ENCODE assay signal across 8 mouse cellular contexts in genomic region chr8:123352786-123353185, GRCm38 (mm10). TPM values are rescaled to one million over a fixed set of nuclear protein-coding genes. Genes with fewer than 3 reads are reported as not detected.
A peak's percentile ranks its signal among the peaks of the same experiment; 100 is the strongest.
DNase-seq lines count a peak whose midpoint lies in the region; ATAC-seq and TF ChIP-seq lines count a peak whose summit lies in the region.

No protein-coding gene starts in this region.

- peak; percentile 37; the same call in 1 of the 2 replicates for TF ChIP-seq CTCF in testis, adult 2 months (IDR thresholded peaks at IDR 0.05; ENCODE audit: control insufficient read depth, insufficient read depth, insufficient replicate concordance, low read depth, low read length)

- no peak overlapping the region for H3K4me3 ChIP-seq in forebrain, embryonic 11.5 days (ENCODE audit: low read depth, low read length)
- H3K4me3 ChIP-seq in forebrain, embryonic 15.5 days: no peak overlapping the region
- H3K4me3 ChIP-seq in testis, adult 2 months (ENCODE audit: control insufficient read depth, low read depth, low read length): no peak overlapping the region
- H3K4me3 ChIP-seq in embryonic facial prominence, embryonic 14.5 days (ENCODE audit: low read depth, low read length): no peak overlapping the region
- H3K4me3 ChIP-seq in neural tube, embryonic 11.5 days (ENCODE audit: low read depth, low read length): no peak overlapping the region

- H3K4me1 ChIP-seq in forebrain, embryonic 11.5 days (replicated peaks; ENCODE audit: control insufficient read depth, insufficient read depth, low read length): peaks cover 2% of the 10 kb centered on the region; the same call in 1 of the 2 replicates
- H3K4me1 ChIP-seq in forebrain, embryonic 15.5 days: no peaks in the 10 kb centered on the region
- peaks cover 3% of the 10 kb centered on the region for H3K4me1 ChIP-seq in testis, adult 2 months (ENCODE audit: control insufficient read depth, insufficient read depth, low read length)
- H3K4me1 ChIP-seq in embryonic facial prominence, embryonic 14.5 days (ENCODE audit: control insufficient read depth, insufficient read depth, low read length): peaks cover 3% of the 10 kb centered on the region
- H3K4me1 ChIP-seq in neural tube, embryonic 11.5 days (ENCODE audit: control insufficient read depth, insufficient read depth, low read length): no peaks in the 10 kb centered on the region

- ATAC-seq in forebrain, embryonic 11.5 days (replicated peaks; ENCODE audit: low FRiP score): no peak
- no peak for ATAC-seq in forebrain, embryonic 15.5 days (replicated peaks)
- ATAC-seq in embryonic facial prominence, embryonic 14.5 days (ENCODE audit: low read depth): 0 out of 2 replicates have a peak, but pooled peaks have one; percentile 22
- ATAC-seq in neural tube, embryonic 11.5 days (ENCODE audit: insufficient read depth, low FRiP score, low TSS enrichment): peak; percentile 31; the same call in 1 of the 2 replicates

- no peak overlapping the region for H3K4me2 ChIP-seq in forebrain, embryonic 11.5 days (ENCODE audit: low read depth, low read length, severe bottlenecking)
- H3K4me2 ChIP-seq in forebrain, embryonic 15.5 days (replicated peaks): no peak overlapping the region
- H3K4me2 ChIP-seq in embryonic facial prominence, embryonic 14.5 days (ENCODE audit: low read depth, low read length): no peak overlapping the region
- H3K4me2 ChIP-seq in neural tube, embryonic 11.5 days (ENCODE audit: low read depth): no peak overlapping the region

- no peak overlapping the region for H3K9ac ChIP-seq in forebrain, embryonic 11.5 days (ENCODE audit: low read length)
- H3K9ac ChIP-seq in forebrain, embryonic 15.5 days (replicated peaks): no peak overlapping the region
- no peak overlapping the region for H3K9ac ChIP-seq in embryonic facial prominence, embryonic 14.5 days (ENCODE audit: low read depth, low read length)
- H3K9ac ChIP-seq in neural tube, embryonic 11.5 days (ENCODE audit: low read length): no peak overlapping the region

- H3K9me3 ChIP-seq in forebrain, embryonic 11.5 days (ENCODE audit: control insufficient read depth, low read length): no peaks in the 10 kb centered on the region
- H3K9me3 ChIP-seq in forebrain, embryonic 15.5 days: no peaks in the 10 kb centered on the region
- H3K9me3 ChIP-seq in embryonic facial prominence, embryonic 14.5 days (ENCODE audit: control insufficient read depth, low read length): no peaks in the 10 kb centered on the region
- no peaks in the 10 kb centered on the region for H3K9me3 ChIP-seq in neural tube, embryonic 11.5 days (ENCODE audit: control insufficient read depth, low read length)

- DNase-seq in forebrain, embryonic 11.5 days (ENCODE audit: low spot score): peak; percentile 61
- DNase-seq in testis, postnatal 14 days (ENCODE audit: low spot score): no peak
- peak; percentile 23 for DNase-seq in embryonic facial prominence, embryonic 14.5 days (ENCODE audit: low spot score)
- DNase-seq in layer of hippocampus, adult 9-11 months: peak; percentile 56
- peak; percentile 61 for DNase-seq in neural tube, embryonic 11.5 days (ENCODE audit: low spot score)
- no peak for DNase-seq in B cell, adult 2 months

- no peaks in the 10 kb centered on the region for H3K27me3 ChIP-seq in forebrain, embryonic 11.5 days (ENCODE audit: control insufficient read depth, insufficient read depth, low read length)
- H3K27me3 ChIP-seq in forebrain, embryonic 15.5 days: no peaks in the 10 kb centered on the region
- H3K27me3 ChIP-seq in testis, adult 2 months (ENCODE audit: control insufficient read depth, insufficient read depth, low read length): no peaks in the 10 kb centered on the region
- no peaks in the 10 kb centered on the region for H3K27me3 ChIP-seq in embryonic facial prominence, embryonic 14.5 days (replicated peaks; ENCODE audit: control insufficient read depth, insufficient read depth, low read length)
- no peaks in the 10 kb centered on the region for H3K27me3 ChIP-seq in neural tube, embryonic 11.5 days (ENCODE audit: control insufficient read depth, insufficient read depth, low read length)

- H3K27ac ChIP-seq in forebrain, embryonic 11.5 days (ENCODE audit: low read depth, low read length): no peak overlapping the region
- H3K27ac ChIP-seq in forebrain, embryonic 15.5 days (replicated peaks): no peak overlapping the region
- no peak overlapping the region for H3K27ac ChIP-seq in testis, adult 2 months (ENCODE audit: control insufficient read depth, insufficient read depth, low read depth, low read length)
- H3K27ac ChIP-seq in embryonic facial prominence, embryonic 14.5 days (replicated peaks; ENCODE audit: low read depth, low read length): no peak overlapping the region
- H3K27ac ChIP-seq in neural tube, embryonic 11.5 days (ENCODE audit: low read depth, low read length): no peak overlapping the region

- WGBS in forebrain, embryonic 11.5 days: 56% methylated on average over 13 of the region's 13 CpGs
- 50% methylated on average over 13 of the region's 13 CpGs for WGBS in forebrain, embryonic 15.5 days
- 61% methylated on average over 13 of the region's 13 CpGs for WGBS in embryonic facial prominence, embryonic 14.5 days
- 64% methylated on average over 13 of the region's 13 CpGs for WGBS in neural tube, embryonic 11.5 days

- no peaks in the 10 kb centered on the region for H3K36me3 ChIP-seq in forebrain, embryonic 11.5 days (ENCODE audit: control insufficient read depth, insufficient read depth, low read length)
- H3K36me3 ChIP-seq in forebrain, embryonic 15.5 days: peaks cover 10% of the 10 kb centered on the region
- no peaks in the 10 kb centered on the region for H3K36me3 ChIP-seq in testis, adult 2 months (ENCODE audit: control insufficient read depth, insufficient read depth, low read length)
- no peaks in the 10 kb centered on the region for H3K36me3 ChIP-seq in embryonic facial prominence, embryonic 14.5 days (ENCODE audit: control insufficient read depth, insufficient read depth, low read length)
- H3K36me3 ChIP-seq in neural tube, embryonic 11.5 days (ENCODE audit: control insufficient read depth, insufficient read depth, low read length): no peaks in the 10 kb centered on the region

- TF ChIP-seq POLR2A in testis, adult 2 months (IDR thresholded peaks at IDR 0.05; ENCODE audit: control insufficient read depth, low read depth, low read length): no peak

RNA-seq across cellular contexts. Expression of gene Spire2, which starts 20.3 kb away (rescaled TPM):
- polyA plus RNA-seq in forebrain, embryonic 11.5 days (2014; fragmentation: Nextera tagmentation; extraction: Ambion mirVana): 12.4 and 13.4 TPM in 2 replicates
- polyA plus RNA-seq in forebrain, embryonic 15.5 days (2015; fragmentation: Nextera tagmentation; extraction: Ambion mirVana): 32.9 and 33.0 TPM in 2 replicates
- 26.0 and 27.4 TPM in 2 replicates for polyA plus RNA-seq in testis, adult 2 months (2012; rRNA removed)
- polyA plus RNA-seq in embryonic facial prominence, embryonic 14.5 days (2014; fragmentation: Nextera tagmentation; extraction: Ambion mirVana): 2.7 and 2.8 TPM in 2 replicates
- polyA plus RNA-seq in neural tube, embryonic 11.5 days (2014; fragmentation: Nextera tagmentation; extraction: Ambion mirVana): 16.9 and 17.3 TPM in 2 replicates

RNA-seq across cellular contexts. Expression of gene Tcf25, which starts 20.8 kb away (rescaled TPM):
- polyA plus RNA-seq in forebrain, embryonic 11.5 days (2014; fragmentation: Nextera tagmentation; extraction: Ambion mirVana): 166 and 186 TPM in 2 replicates
- polyA plus RNA-seq in forebrain, embryonic 15.5 days (2015; fragmentation: Nextera tagmentation; extraction: Ambion mirVana): 252 and 259 TPM in 2 replicates
- 39.4 and 41.8 TPM in 2 replicates for polyA plus RNA-seq in testis, adult 2 months (2012; rRNA removed)
- polyA plus RNA-seq in embryonic facial prominence, embryonic 14.5 days (2014; fragmentation: Nextera tagmentation; extraction: Ambion mirVana): 159 and 163 TPM in 2 replicates
- polyA plus RNA-seq in neural tube, embryonic 11.5 days (2014; fragmentation: Nextera tagmentation; extraction: Ambion mirVana): 211 and 217 TPM in 2 replicates

RNA-seq across cellular contexts. Expression of gene Fanca, which starts 34.4 kb away (rescaled TPM):
- 46.5 and 48.6 TPM in 2 replicates for polyA plus RNA-seq in forebrain, embryonic 11.5 days (2014; fragmentation: Nextera tagmentation; extraction: Ambion mirVana)
- polyA plus RNA-seq in forebrain, embryonic 15.5 days (2015; fragmentation: Nextera tagmentation; extraction: Ambion mirVana): 15.2 and 15.3 TPM in 2 replicates
- polyA plus RNA-seq in testis, adult 2 months (2012; rRNA removed): 37.3 and 48.1 TPM in 2 replicates
- polyA plus RNA-seq in embryonic facial prominence, embryonic 14.5 days (2014; fragmentation: Nextera tagmentation; extraction: Ambion mirVana): 20.9 and 24.8 TPM in 2 replicates
- 31.3 and 36.7 TPM in 2 replicates for polyA plus RNA-seq in neural tube, embryonic 11.5 days (2014; fragmentation: Nextera tagmentation; extraction: Ambion mirVana)

RNA-seq across cellular contexts. Expression of gene Mc1r, which starts 54.1 kb away (rescaled TPM):
- 0.16 and 0.31 TPM in 2 replicates for polyA plus RNA-seq in forebrain, embryonic 11.5 days (2014; fragmentation: Nextera tagmentation; extraction: Ambion mirVana)
- 0.15 and 0.23 TPM in 2 replicates for polyA plus RNA-seq in forebrain, embryonic 15.5 days (2015; fragmentation: Nextera tagmentation; extraction: Ambion mirVana)
- 0.02 and 0.15 TPM in 2 replicates for polyA plus RNA-seq in testis, adult 2 months (2012; rRNA removed)
- polyA plus RNA-seq in embryonic facial prominence, embryonic 14.5 days (2014; fragmentation: Nextera tagmentation; extraction: Ambion mirVana): 0.29 and 0.32 TPM in 2 replicates
- 0.20 TPM in 1 of 2 replicates, not detected in the other for polyA plus RNA-seq in neural tube, embryonic 11.5 days (2014; fragmentation: Nextera tagmentation; extraction: Ambion mirVana)

RNA-seq across cellular contexts. Expression of gene Tubb3, which starts 58.4 kb away (rescaled TPM):
- polyA plus RNA-seq in forebrain, embryonic 11.5 days (2014; fragmentation: Nextera tagmentation; extraction: Ambion mirVana): 556 and 641 TPM in 2 replicates
- 1,822 and 1,823 TPM in 2 replicates for polyA plus RNA-seq in forebrain, embryonic 15.5 days (2015; fragmentation: Nextera tagmentation; extraction: Ambion mirVana)
- 43.5 and 48.7 TPM in 2 replicates for polyA plus RNA-seq in testis, adult 2 months (2012; rRNA removed)
- polyA plus RNA-seq in embryonic facial prominence, embryonic 14.5 days (2014; fragmentation: Nextera tagmentation; extraction: Ambion mirVana): 81.9 and 99.5 TPM in 2 replicates
- 872 and 1,012 TPM in 2 replicates for polyA plus RNA-seq in neural tube, embryonic 11.5 days (2014; fragmentation: Nextera tagmentation; extraction: Ambion mirVana)

Comparison
In these comparisons a context has a peak if more than half of its experiments do, and no peak if none do; other contexts are left out.
1. ATAC-seq: peak in embryonic facial prominence, embryonic 14.5 days (single experiment) and neural tube, embryonic 11.5 days (single experiment); none in forebrain, embryonic 11.5 days (single experiment) and forebrain, embryonic 15.5 days (single experiment).
2. DNase-seq: peak in forebrain, embryonic 11.5 days (single experiment), embryonic facial prominence, embryonic 14.5 days (single experiment), layer of hippocampus, adult 9-11 months (single experiment) and neural tube, embryonic 11.5 days (single experiment); none in testis, postnatal 14 days (single experiment) and B cell, adult 2 months (0 of 2).